Mouse (Mus musculus): ENCODE measurements around the gene Csrp1. TPM values are rescaled to one million over a fixed set of nuclear protein-coding genes. Genes with fewer than 3 reads are reported as not detected.

The Csrp1 gene
- polyA plus RNA-seq, 2 experiments: 102 to 123 TPM

- no peaks in the 10 kb centered on the region for H3K36me3 ChIP-seq (ENCODE audit: control insufficient read depth, insufficient read depth, low read length)
- H3K4me2 ChIP-seq (replicated peaks; ENCODE audit: low read depth, low read length, severe bottlenecking): no peak overlapping the region
- H3K4me3 ChIP-seq (replicated peaks; ENCODE audit: low read length): no peak overlapping the region
- no peak for ATAC-seq (ENCODE audit: low FRiP score, low read depth)
- no peak overlapping the region for H3K9ac ChIP-seq (ENCODE audit: low read depth, low read length, severe bottlenecking)
- H3K9me3 ChIP-seq (ENCODE audit: control insufficient read depth, low read length): no peaks in the 10 kb centered on the region
- TF ChIP-seq POLR2A (IDR thresholded peaks at IDR 0.05; ENCODE audit: borderline replicate concordance, extremely low read depth, insufficient read depth, insufficient read length): no peak
- no peaks in the 10 kb centered on the region for H3K27me3 ChIP-seq (ENCODE audit: control insufficient read depth, insufficient read depth, low read length)
- H3K27ac ChIP-seq (replicated peaks; ENCODE audit: low read depth, low read length): 0 out of 2 replicates have a peak overlapping the region, but pooled peaks have one; percentile 16
- no peak for DNase-seq (ENCODE audit: low spot score)
- 75% methylated on average over 4 of the region's 4 CpGs for WGBS
- H3K4me1 ChIP-seq (ENCODE audit: control insufficient read depth, insufficient read depth, low read length): peaks cover 23% of the 10 kb centered on the region
Measured at GRCm38 (mm10) chr1:135697462-135697861, 22.4 kb upstream of the Csrp1 start.

GRCm38 (mm10) chr1:135698046-135698445 is 21.8 kb upstream of the Csrp1 start:
- H3K36me3 ChIP-seq (ENCODE audit: control insufficient read depth, insufficient read depth, low read length): no peaks in the 10 kb centered on the region
- TF ChIP-seq POLR2A (IDR thresholded peaks at IDR 0.05; ENCODE audit: borderline replicate concordance, extremely low read depth, insufficient read depth, insufficient read length): no peak
- H3K27me3 ChIP-seq (ENCODE audit: control insufficient read depth, insufficient read depth, low read length): no peaks in the 10 kb centered on the region
- no peaks in the 10 kb centered on the region for H3K9me3 ChIP-seq (ENCODE audit: control insufficient read depth, low read length)
- no peak overlapping the region for H3K9ac ChIP-seq (ENCODE audit: low read depth, low read length, severe bottlenecking)
- H3K27ac ChIP-seq (replicated peaks; ENCODE audit: low read depth, low read length): peak overlapping the region; percentile 79; the same call in 1 of the 2 replicates
- ATAC-seq (ENCODE audit: low FRiP score, low read depth): no peak; the same call in 1 of the 2 replicates
- no peak overlapping the region for H3K4me3 ChIP-seq (replicated peaks; ENCODE audit: low read length)
- peak; percentile 43 for DNase-seq (ENCODE audit: low spot score)
- WGBS: 19% methylated on average over 6 of the region's 6 CpGs
- H3K4me1 ChIP-seq (ENCODE audit: control insufficient read depth, insufficient read depth, low read length): peaks cover 23% of the 10 kb centered on the region
- H3K4me2 ChIP-seq (replicated peaks; ENCODE audit: low read depth, low read length, severe bottlenecking): peak overlapping the region; percentile 63; the same call in 1 of the 2 replicates

- Histone ChIP-seq H3K4me1 (ENCODE audit: control insufficient read depth, insufficient read depth, low read length) (peaks cover 20% of the 10 kb centered on the region), H3K9me3 (ENCODE audit: control insufficient read depth, low read length) (no peaks in the 10 kb centered on the region), H3K4me2 (replicated peaks; ENCODE audit: low read depth, low read length, severe bottlenecking) (peak overlapping the region; percentile 63), H3K4me3 (replicated peaks; ENCODE audit: low read length) (no peak overlapping the region), H3K27ac (replicated peaks; ENCODE audit: low read depth, low read length) (peak overlapping the region; percentile 79), H3K27me3 (ENCODE audit: control insufficient read depth, insufficient read depth, low read length) (no peaks in the 10 kb centered on the region), H3K9ac (ENCODE audit: low read depth, low read length, severe bottlenecking) (no peak overlapping the region; the same call in 1 of the 2 replicates), H3K36me3 (ENCODE audit: control insufficient read depth, insufficient read depth, low read length) (no peaks in the 10 kb centered on the region)
- 1% methylated on average over 11 of the region's 11 CpGs for WGBS
- ATAC-seq (ENCODE audit: low FRiP score, low read depth): peak; percentile 90
- peak; percentile 83 for DNase-seq (ENCODE audit: low spot score)
- no peak for TF ChIP-seq POLR2A (IDR thresholded peaks at IDR 0.05; ENCODE audit: borderline replicate concordance, extremely low read depth, insufficient read depth, insufficient read length)
Measured at GRCm38 (mm10) chr1:135698451-135698921, 21.4 kb upstream of the Csrp1 start.

- TF ChIP-seq POLR2A (IDR thresholded peaks at IDR 0.05; ENCODE audit: borderline replicate concordance, extremely low read depth, insufficient read depth, insufficient read length): no peak
- DNase-seq (ENCODE audit: low spot score) (peak; percentile 71), ATAC-seq (ENCODE audit: low FRiP score, low read depth) (peak; percentile 21)
- Histone ChIP-seq H3K4me3 (replicated peaks; ENCODE audit: low read length) (peak overlapping the region; percentile 28), H3K27me3 (ENCODE audit: control insufficient read depth, insufficient read depth, low read length) (no peaks in the 10 kb centered on the region), H3K27ac (replicated peaks; ENCODE audit: low read depth, low read length) (peak overlapping the region; percentile 79), H3K4me1 (ENCODE audit: control insufficient read depth, insufficient read depth, low read length) (peaks cover 20% of the 10 kb centered on the region), H3K9ac (ENCODE audit: low read depth, low read length, severe bottlenecking) (peak overlapping the region; percentile 36), H3K36me3 (ENCODE audit: control insufficient read depth, insufficient read depth, low read length) (no peaks in the 10 kb centered on the region), H3K9me3 (ENCODE audit: control insufficient read depth, low read length) (no peaks in the 10 kb centered on the region), H3K4me2 (replicated peaks; ENCODE audit: low read depth, low read length, severe bottlenecking) (peak overlapping the region; percentile 63)
- 1% methylated on average over 29 of the region's 29 CpGs for WGBS
Measured at GRCm38 (mm10) chr1:135698996-135699705, 20.7 kb upstream of the Csrp1 start.

GRCm38 (mm10) chr1:135699892-135700291 is 20.0 kb upstream of the Csrp1 start:
- DNase-seq (ENCODE audit: low spot score) (no peak), ATAC-seq (ENCODE audit: low FRiP score, low read depth) (no peak)
- 46% methylated on average over 2 of the region's 2 CpGs for WGBS
- H3K36me3 ChIP-seq (ENCODE audit: control insufficient read depth, insufficient read depth, low read length): no peaks in the 10 kb centered on the region
- H3K4me3 ChIP-seq (replicated peaks; ENCODE audit: low read length): peak overlapping the region; percentile 28
- no peak overlapping the region for H3K27ac ChIP-seq (replicated peaks; ENCODE audit: low read depth, low read length)
- H3K27me3 ChIP-seq (ENCODE audit: control insufficient read depth, insufficient read depth, low read length): no peaks in the 10 kb centered on the region
- H3K9ac ChIP-seq (ENCODE audit: low read depth, low read length, severe bottlenecking): no peak overlapping the region
- H3K4me1 ChIP-seq (ENCODE audit: control insufficient read depth, insufficient read depth, low read length): peaks cover 20% of the 10 kb centered on the region
- peak overlapping the region; percentile 63; the same call in 1 of the 2 replicates for H3K4me2 ChIP-seq (replicated peaks; ENCODE audit: low read depth, low read length, severe bottlenecking)
- H3K9me3 ChIP-seq (ENCODE audit: control insufficient read depth, low read length): no peaks in the 10 kb centered on the region
- TF ChIP-seq POLR2A (IDR thresholded peaks at IDR 0.05; ENCODE audit: borderline replicate concordance, extremely low read depth, insufficient read depth, insufficient read length): no peak

Data from limb, embryonic 14.5 days (tissue).